Mouse (Mus musculus): ENCODE measurements around the gene Trim26.
"Not testable (repeated sequence)": the region's sequence is repeated elsewhere in the genome, so short reads cannot be mapped to it uniquely, and the experiment has no call there.

The Trim26 gene

GRCm38 (mm10) chr17:36836874-36837647 lies at the start of gene Trim26:
Trim26 (plus strand) TSS chr17:36837134.
- peak; percentile 68 for DNase-seq (ENCODE audit: extremely low read depth, low read depth, low spot score)

- DNase-seq (ENCODE audit: extremely low read depth, low read depth, low spot score): no peak
Observed at GRCm38 (mm10) chr17:36788351-36788750, 48.6 kb upstream of the Trim26 start.

- DNase-seq (ENCODE audit: extremely low read depth, low read depth, low spot score): not testable (repeated sequence)
Observed at GRCm38 (mm10) chr17:36788801-36789200, 48.1 kb upstream of the Trim26 start.

- DNase-seq (ENCODE audit: extremely low read depth, low read depth, low spot score): no peak
Observed at GRCm38 (mm10) chr17:36799493-36799892, 37.4 kb upstream of the Trim26 start.

- DNase-seq (ENCODE audit: extremely low read depth, low read depth, low spot score): not testable (repeated sequence)
Observed at GRCm38 (mm10) chr17:36799921-36800462, 36.9 kb upstream of the Trim26 start.

- DNase-seq (ENCODE audit: extremely low read depth, low read depth, low spot score): no peak
Observed at GRCm38 (mm10) chr17:36811871-36812270, 25.1 kb upstream of the Trim26 start, which contains the start of gene H2-M10.6. H2-M10.6 (plus strand) TSS chr17:36812171.

GRCm38 (mm10) chr17:36824005-36824404 lies 12.9 kb upstream of the Trim26 start:
- DNase-seq (ENCODE audit: extremely low read depth, low read depth, low spot score): no peak

GRCm38 (mm10) chr17:36825525-36825924 lies 11.4 kb upstream of the Trim26 start:
- no peak for DNase-seq (ENCODE audit: extremely low read depth, low read depth, low spot score)

- not testable (repeated sequence) for DNase-seq (ENCODE audit: extremely low read depth, low read depth, low spot score)
Observed at GRCm38 (mm10) chr17:36826002-36826401, 10.9 kb upstream of the Trim26 start.

GRCm38 (mm10) chr17:36828488-36828887 lies 8.4 kb upstream of the Trim26 start:
- DNase-seq (ENCODE audit: extremely low read depth, low read depth, low spot score): no peak

- no peak for DNase-seq (ENCODE audit: extremely low read depth, low read depth, low spot score)
Observed at GRCm38 (mm10) chr17:36830470-36830869, 6.5 kb upstream of the Trim26 start.

- DNase-seq (ENCODE audit: extremely low read depth, low read depth, low spot score): no peak
Observed at GRCm38 (mm10) chr17:36832694-36833093, 4.2 kb upstream of the Trim26 start.

- DNase-seq (ENCODE audit: extremely low read depth, low read depth, low spot score): no peak
Observed at GRCm38 (mm10) chr17:36835591-36836426, 1.1 kb upstream of the Trim26 start.

- DNase-seq (ENCODE audit: extremely low read depth, low read depth, low spot score): no peak
Observed at GRCm38 (mm10) chr17:36836427-36836812, 514 bp upstream of the Trim26 start.

GRCm38 (mm10) chr17:36839001-36839400 lies 2.1 kb downstream of the Trim26 start:
- DNase-seq (ENCODE audit: extremely low read depth, low read depth, low spot score): no peak

GRCm38 (mm10) chr17:36839931-36840330 lies 3.0 kb downstream of the Trim26 start:
- DNase-seq (ENCODE audit: extremely low read depth, low read depth, low spot score): no peak

GRCm38 (mm10) chr17:36840961-36841445 lies 4.1 kb downstream of the Trim26 start:
- no peak for DNase-seq (ENCODE audit: extremely low read depth, low read depth, low spot score)

- no peak for DNase-seq (ENCODE audit: extremely low read depth, low read depth, low spot score)
Observed at GRCm38 (mm10) chr17:36843696-36844095, 6.8 kb downstream of the Trim26 start.

- no peak for DNase-seq (ENCODE audit: extremely low read depth, low read depth, low spot score)
Observed at GRCm38 (mm10) chr17:36844286-36844719, 7.4 kb downstream of the Trim26 start.

- DNase-seq (ENCODE audit: extremely low read depth, low read depth, low spot score): peak; percentile 74
Observed at GRCm38 (mm10) chr17:36844725-36845124, 7.8 kb downstream of the Trim26 start.

GRCm38 (mm10) chr17:36848911-36849310 lies 12.0 kb downstream of the Trim26 start:
- DNase-seq (ENCODE audit: extremely low read depth, low read depth, low spot score): peak; percentile 80

Data from fat pad, adult 2 months (tissue).